In genomic region chr5:73669386-73669785, GRCm38 (mm10) we compare ENCODE assay signal across 13 mouse cellular contexts. TPM values are rescaled to one million over a fixed set of nuclear protein-coding genes. Genes with fewer than 3 reads are reported as not detected.
DNase-seq lines count a peak whose midpoint lies in the region; ATAC-seq and TF ChIP-seq lines count a peak whose summit lies in the region.
"Had no signal": no experiment of that assay in that cellular context is flagged by ENCODE, and none has a peak within 500 bp of the region (broad histone marks: within the 10 kb centered on the region; RNA-seq: fewer than 3 reads in every experiment).

No protein-coding gene starts in this region.

- ATAC-seq in kidney, embryonic 14.5 days (ENCODE audit: low FRiP score, low TSS enrichment): no peak
- ATAC-seq in forebrain, embryonic 13.5 days: no peak
- no peak for ATAC-seq in hindbrain, embryonic 14.5 days (ENCODE audit: low FRiP score)
- ATAC-seq in midbrain, embryonic 16.5 days: no peak
- ATAC-seq: activated CD4-positive, CD25-positive, alpha-beta regulatory T cell, adult 4 months; intestine, embryonic 15.5 days had no signal

- no peak for TF ChIP-seq POLR2A in kidney, adult 2 months (IDR thresholded peaks at IDR 0.05; ENCODE audit: low read depth, low read length)

- H3K27ac ChIP-seq in kidney, embryonic 14.5 days (ENCODE audit: low read depth, low read length): no peak overlapping the region
- H3K27ac ChIP-seq in kidney, adult 2 months (ENCODE audit: insufficient read depth, low read depth, low read length): no peak overlapping the region
- no peak overlapping the region for H3K27ac ChIP-seq in forebrain, embryonic 13.5 days
- no peak overlapping the region for H3K27ac ChIP-seq in hindbrain, embryonic 14.5 days
- no peak overlapping the region for H3K27ac ChIP-seq in midbrain, embryonic 16.5 days (ENCODE audit: low read length)
- H3K27ac ChIP-seq: intestine, embryonic 15.5 days had no signal

- H3K27me3 ChIP-seq in kidney, embryonic 14.5 days (ENCODE audit: control insufficient read depth, insufficient read depth, low read length): no peaks in the 10 kb centered on the region
- no peaks in the 10 kb centered on the region; the same call in 1 of the 2 replicates for H3K27me3 ChIP-seq in kidney, adult 2 months (replicated peaks; ENCODE audit: control insufficient read depth, insufficient read depth, low read length)
- 0 out of 2 replicates have a peak, but pooled peaks cover 2% of the 10 kb centered on the region for H3K27me3 ChIP-seq in forebrain, embryonic 13.5 days
- H3K27me3 ChIP-seq in hindbrain, embryonic 14.5 days (ENCODE audit: control insufficient read depth, insufficient read depth, low read length): no peaks in the 10 kb centered on the region
- H3K27me3 ChIP-seq in midbrain, embryonic 16.5 days (ENCODE audit: control insufficient read depth, insufficient read depth, low read depth, low read length): 0 out of 2 replicates have a peak, but pooled peaks cover 2% of the 10 kb centered on the region
- H3K27me3 ChIP-seq: intestine, embryonic 15.5 days had no signal

- peak overlapping the region; percentile 1; the same call in 1 of the 2 replicates for H3K4me2 ChIP-seq in kidney, embryonic 14.5 days (replicated peaks; ENCODE audit: low read depth, low read length)
- H3K4me2 ChIP-seq in forebrain, embryonic 13.5 days: peak overlapping the region; percentile 38
- peak overlapping the region; percentile 31; the same call in 1 of the 2 replicates for H3K4me2 ChIP-seq in hindbrain, embryonic 14.5 days (replicated peaks)
- peak overlapping the region; percentile 45 for H3K4me2 ChIP-seq in midbrain, embryonic 16.5 days (ENCODE audit: low read length)
- H3K4me2 ChIP-seq: intestine, embryonic 15.5 days; liver, embryonic 11.5 days had no signal

- no peak overlapping the region for H3K9ac ChIP-seq in kidney, embryonic 14.5 days (ENCODE audit: low read depth, low read length)
- H3K9ac ChIP-seq in forebrain, embryonic 13.5 days: no peak overlapping the region
- peak overlapping the region; percentile 28; the same call in 1 of the 2 replicates for H3K9ac ChIP-seq in hindbrain, embryonic 14.5 days
- no peak overlapping the region for H3K9ac ChIP-seq in midbrain, embryonic 16.5 days (ENCODE audit: low read depth, low read length)
- H3K9ac ChIP-seq: intestine, embryonic 15.5 days had no signal

- no peak for DNase-seq in kidney, adult 2 months
- no peak for DNase-seq in hindbrain, embryonic 14.5 days (ENCODE audit: low spot score)
- DNase-seq in adrenal gland, adult 2 months: no peak
- DNase-seq in urinary bladder, postnatal 36 days (ENCODE audit: low spot score in 2 of 2): no peak
- DNase-seq: heart, adult 11 months had no signal

- H3K4me3 ChIP-seq in kidney, embryonic 14.5 days (ENCODE audit: low read length): no peak overlapping the region
- H3K4me3 ChIP-seq in kidney, adult 2 months (ENCODE audit: insufficient read depth, low read depth, low read length): no peak overlapping the region
- no peak overlapping the region for H3K4me3 ChIP-seq in forebrain, embryonic 13.5 days
- peak overlapping the region; percentile 14; the same call in 1 of the 2 replicates for H3K4me3 ChIP-seq in hindbrain, embryonic 14.5 days (replicated peaks; ENCODE audit: low read length)
- no peak overlapping the region; the same call in 1 of the 2 replicates for H3K4me3 ChIP-seq in midbrain, embryonic 16.5 days (ENCODE audit: low read depth, low read length)
- H3K4me3 ChIP-seq: intestine, embryonic 15.5 days had no signal

- no peaks in the 10 kb centered on the region for H3K4me1 ChIP-seq in kidney, embryonic 14.5 days (ENCODE audit: control insufficient read depth, insufficient read depth, low read length)
- no peaks in the 10 kb centered on the region for H3K4me1 ChIP-seq in kidney, adult 2 months (ENCODE audit: control insufficient read depth, insufficient read depth, low read length)
- no peaks in the 10 kb centered on the region for H3K4me1 ChIP-seq in forebrain, embryonic 13.5 days
- no peaks in the 10 kb centered on the region for H3K4me1 ChIP-seq in hindbrain, embryonic 14.5 days (replicated peaks; ENCODE audit: control insufficient read depth, insufficient read depth, low read length)
- no peaks in the 10 kb centered on the region for H3K4me1 ChIP-seq in midbrain, embryonic 16.5 days (ENCODE audit: control insufficient read depth, insufficient read depth, low read length)
- H3K4me1 ChIP-seq: intestine, embryonic 15.5 days had no signal

- no peaks in the 10 kb centered on the region for H3K9me3 ChIP-seq in kidney, embryonic 14.5 days (ENCODE audit: control insufficient read depth, low read length)
- H3K9me3 ChIP-seq in forebrain, embryonic 13.5 days (replicated peaks): no peaks in the 10 kb centered on the region
- no peaks in the 10 kb centered on the region for H3K9me3 ChIP-seq in hindbrain, embryonic 14.5 days (ENCODE audit: control insufficient read depth, low read length)
- H3K9me3 ChIP-seq in midbrain, embryonic 16.5 days (replicated peaks; ENCODE audit: control insufficient read depth, low read length, poor library complexity, severe bottlenecking): no peaks in the 10 kb centered on the region
- H3K9me3 ChIP-seq: G1E; intestine, embryonic 15.5 days had no signal

- TF ChIP-seq CTCF in kidney, adult 2 months (conservative IDR thresholded peaks at IDR 0.05; ENCODE audit: insufficient read depth, insufficient read length, low read depth, low read length): no peak

- H3K36me3 ChIP-seq in kidney, embryonic 14.5 days (ENCODE audit: control insufficient read depth, insufficient read depth, low read length): no peaks in the 10 kb centered on the region
- H3K36me3 ChIP-seq in kidney, adult 2 months (ENCODE audit: control insufficient read depth, insufficient read depth, low read length): no peaks in the 10 kb centered on the region
- no peaks in the 10 kb centered on the region for H3K36me3 ChIP-seq in forebrain, embryonic 13.5 days (ENCODE audit: poor library complexity, severe bottlenecking)
- no peaks in the 10 kb centered on the region for H3K36me3 ChIP-seq in hindbrain, embryonic 14.5 days (replicated peaks; ENCODE audit: control insufficient read depth, insufficient read depth)
- H3K36me3 ChIP-seq in midbrain, embryonic 16.5 days (ENCODE audit: control insufficient read depth, insufficient read depth, low read length): no peaks in the 10 kb centered on the region
- H3K36me3 ChIP-seq: G1E; intestine, embryonic 15.5 days had no signal

- WGBS in kidney, embryonic 14.5 days: 40% methylated on average over 26 of the region's 26 CpGs
- WGBS in kidney, adult 2 months: 35% methylated on average over 26 of the region's 26 CpGs
- 52% methylated on average over 26 of the region's 26 CpGs for WGBS in forebrain, embryonic 13.5 days
- WGBS in hindbrain, embryonic 14.5 days: 40% methylated on average over 26 of the region's 26 CpGs
- WGBS in midbrain, embryonic 16.5 days: 48% methylated on average over 26 of the region's 26 CpGs

RNA-seq across cellular contexts. Expression of gene Spata18, which starts 18.2 kb away (rescaled TPM):
- 0.16 and 0.20 TPM in 2 replicates for polyA plus RNA-seq in kidney, embryonic 14.5 days (2014; fragmentation: Nextera tagmentation; extraction: Ambion mirVana)
- 0.08 and 0.10 TPM in 2 replicates for polyA plus RNA-seq in kidney, adult 2 months (2012; rRNA removed)
- polyA plus RNA-seq in forebrain, embryonic 13.5 days (2015; fragmentation: Nextera tagmentation; extraction: Ambion mirVana): 0.34 and 0.71 TPM in 2 replicates
- 0.85 and 1.4 TPM in 2 replicates for polyA plus RNA-seq in hindbrain, embryonic 14.5 days (2014; fragmentation: Nextera tagmentation; extraction: Ambion mirVana)
- polyA plus RNA-seq in midbrain, embryonic 16.5 days (2015; fragmentation: Nextera tagmentation; extraction: Ambion mirVana): 0.24 and 0.62 TPM in 2 replicates
- total RNA-seq in adrenal gland, adult 2 months (2021): not detected
- not detected in 2 replicates for polyA plus RNA-seq in adrenal gland, adult 2 months (2012; rRNA removed)
- total RNA-seq: common myeloid progenitor, adult 5-6 weeks; G1E had no signal
- polyA plus RNA-seq: activated CD4-positive, CD25-positive, alpha-beta regulatory T cell, adult 4 months; G1E; liver, embryonic 11.5 days had no signal

RNA-seq across cellular contexts. Expression of gene Sgcb, which starts 21.8 kb away (rescaled TPM):
- polyA plus RNA-seq in kidney, embryonic 14.5 days (2014; fragmentation: Nextera tagmentation; extraction: Ambion mirVana): 16.7 and 23.2 TPM in 2 replicates
- 5.6 and 6.1 TPM in 2 replicates for polyA plus RNA-seq in kidney, adult 2 months (2012; rRNA removed)
- polyA plus RNA-seq in forebrain, embryonic 13.5 days (2015; fragmentation: Nextera tagmentation; extraction: Ambion mirVana): 20.5 and 22.3 TPM in 2 replicates
- polyA plus RNA-seq in hindbrain, embryonic 14.5 days (2014; fragmentation: Nextera tagmentation; extraction: Ambion mirVana): 42.1 and 50.3 TPM in 2 replicates
- 40.0 and 47.5 TPM in 2 replicates for polyA plus RNA-seq in midbrain, embryonic 16.5 days (2015; fragmentation: Nextera tagmentation; extraction: Ambion mirVana)
- total RNA-seq in adrenal gland, adult 2 months (2021): 10 to 100 TPM; 21.0 to 22.3 TPM
- 4.4 and 4.9 TPM in 2 replicates for polyA plus RNA-seq in adrenal gland, adult 2 months (2012; rRNA removed)

RNA-seq across cellular contexts. Expression of gene Lrrc66, which starts 37.1 kb away (rescaled TPM):
- 0.06 TPM in 1 of 2 replicates, not detected in the other for polyA plus RNA-seq in kidney, embryonic 14.5 days (2014; fragmentation: Nextera tagmentation; extraction: Ambion mirVana)
- 8.0 and 9.5 TPM in 2 replicates for polyA plus RNA-seq in kidney, adult 2 months (2012; rRNA removed)
- polyA plus RNA-seq in forebrain, embryonic 13.5 days (2015; fragmentation: Nextera tagmentation; extraction: Ambion mirVana): not detected in 2 replicates
- not detected in 2 replicates for polyA plus RNA-seq in hindbrain, embryonic 14.5 days (2014; fragmentation: Nextera tagmentation; extraction: Ambion mirVana)
- not detected in 2 replicates for polyA plus RNA-seq in midbrain, embryonic 16.5 days (2015; fragmentation: Nextera tagmentation; extraction: Ambion mirVana)
- total RNA-seq in adrenal gland, adult 2 months (2021): not detected
- not detected in 2 replicates for polyA plus RNA-seq in adrenal gland, adult 2 months (2012; rRNA removed)
